Mouse (Mus musculus) heart, embryonic 10.5 days (tissue): ENCODE measurements around the gene Ankrd10. TPM values are rescaled to one million over a fixed set of nuclear protein-coding genes. Genes with fewer than 3 reads are reported as not detected.
A peak's percentile ranks its signal among the peaks of the same experiment; 100 is the strongest.

Experiments
- DNase-seq: peaks from one replicate; pipeline ENCODE4 v3.0.0-alpha.2; 2017; ENCODE audit warnings: low spot score
- H3K27ac ChIP-seq: fragments of 300-500 bp; sonication (generic); 2 replicates; pipeline ENCODE4 v1.5.1; 2016; ENCODE audit warnings: mild to moderate bottlenecking
- H3K27me3 ChIP-seq: fragments of 300-500 bp; sonication (generic); 2 replicates; pipeline ENCODE4 v1.6.1; 2016; ENCODE audit warnings: mild to moderate bottlenecking; ENCODE audit not compliant: poor library complexity, insufficient read depth, severe bottlenecking
- H3K36me3 ChIP-seq: fragments of 300-500 bp; sonication (generic); 2 replicates; pipeline ENCODE4 v1.6.1; 2016; ENCODE audit warnings: mild to moderate bottlenecking, moderate library complexity
- H3K4me1 ChIP-seq: fragments of 300-500 bp; sonication (generic); 2 replicates; pipeline ENCODE4 v1.6.1; 2016; ENCODE audit warnings: mild to moderate bottlenecking
- H3K4me3 ChIP-seq: fragments of 300-500 bp; sonication (generic); 2 replicates; pipeline ENCODE4 v1.5.1; 2016; ENCODE audit warnings: mild to moderate bottlenecking, moderate library complexity
- H3K9me3 ChIP-seq: fragments of 300-500 bp; sonication (generic); 2 replicates; pipeline ENCODE4 v1.6.1; 2016; ENCODE audit warnings: mild to moderate bottlenecking, moderate library complexity
- WGBS: fragments of 180-500 bp; shearing (Covaris S2); methylation state at CpG from one replicate; pipeline ENCODE4 v1.1.7; 2016; 5-methylcytosine and 5-hydroxymethylcytosine counted together
- polyA plus RNA-seq: library from polyadenylated mRNA; unstranded; fragments of >200 nt; fragmentation: Nextera tagmentation; extraction: Ambion mirVana; gene quantifications from 2 replicates; pipeline ENCODE4 v1.2.1, GENCODE M21; 2016

Ankrd10 gene
- polyA plus RNA-seq, 1 experiment from 2014 or later: 91.2 TPM

GRCm38 (mm10) chr8:11600301-11600951, 35.1 kb downstream of the Ankrd10 start:
- H3K4me3 ChIP-seq: no peak overlapping the region
- no peaks in the 10 kb centered on the region for H3K4me1 ChIP-seq
- H3K9me3 ChIP-seq: peaks cover 4% of the 10 kb centered on the region; the same call in 1 of the 2 replicates
- no peaks in the 10 kb centered on the region for H3K27me3 ChIP-seq
- no peak for DNase-seq
- H3K27ac ChIP-seq: no peak overlapping the region
- peaks cover 4% of the 10 kb centered on the region for H3K36me3 ChIP-seq
- WGBS: 84% methylated on average over 5 of the region's 5 CpGs

GRCm38 (mm10) chr8:11593222-11593884, 42.2 kb downstream of the Ankrd10 start:
- Histone ChIP-seq H3K36me3 (no peaks in the 10 kb centered on the region), H3K4me3 (no peak overlapping the region), H3K27ac (peak overlapping the region; percentile 67; the same call in 1 of the 2 replicates), H3K9me3 (peaks cover 4% of the 10 kb centered on the region; the same call in 1 of the 2 replicates), H3K27me3 (no peaks in the 10 kb centered on the region), H3K4me1 (peaks cover 21% of the 10 kb centered on the region)
- WGBS: 58% methylated on average over 12 of the region's 12 CpGs
- no peak for DNase-seq

- peaks cover 2% of the 10 kb centered on the region; the same call in 1 of the 2 replicates for H3K9me3 ChIP-seq
- no peaks in the 10 kb centered on the region for H3K36me3 ChIP-seq
- DNase-seq: no peak
- H3K27me3 ChIP-seq: no peaks in the 10 kb centered on the region
- peaks cover 21% of the 10 kb centered on the region for H3K4me1 ChIP-seq
- 0 out of 2 replicates have a peak overlapping the region, but pooled peaks have one; percentile 29 for H3K27ac ChIP-seq
- peak overlapping the region; percentile 3; the same call in 1 of the 2 replicates for H3K4me3 ChIP-seq
- WGBS: 35% methylated on average over 13 of the region's 13 CpGs
Measured at GRCm38 (mm10) chr8:11592296-11592695, 43.3 kb downstream of the Ankrd10 start.

- WGBS: 82% methylated on average over 4 of the region's 4 CpGs
- Histone ChIP-seq H3K27me3 (no peaks in the 10 kb centered on the region), H3K9me3 (no peaks in the 10 kb centered on the region), H3K36me3 (no peaks in the 10 kb centered on the region), H3K4me3 (no peak overlapping the region), H3K27ac (no peak overlapping the region), H3K4me1 (peaks cover 21% of the 10 kb centered on the region)
- DNase-seq: no peak
Measured at GRCm38 (mm10) chr8:11591837-11592236, 43.7 kb downstream of the Ankrd10 start.

DNA sequence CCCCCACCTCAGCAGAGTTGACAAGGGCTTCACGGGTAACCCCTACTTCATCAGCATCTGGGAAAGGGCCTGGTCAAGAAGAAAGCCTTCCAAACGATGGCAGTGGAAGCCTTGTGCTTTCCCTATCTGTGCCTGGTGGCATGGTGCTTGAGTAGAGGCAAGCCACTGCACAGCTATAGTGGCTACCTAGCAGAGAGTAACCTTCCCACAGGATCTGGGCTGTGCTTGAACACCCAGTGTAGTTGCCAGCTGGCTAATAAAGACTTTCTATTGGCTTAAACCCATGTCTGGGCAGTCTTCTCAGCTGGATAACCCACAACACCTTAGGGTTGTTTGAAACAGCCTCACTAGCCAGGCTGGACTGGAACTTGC, 49.2 kb downstream of the Ankrd10 start:
- WGBS: 56% methylated on average over 2 of the region's 2 CpGs
- H3K27ac ChIP-seq: 0 out of 2 replicates have a peak overlapping the region, but pooled peaks have one; percentile 37

DNA sequence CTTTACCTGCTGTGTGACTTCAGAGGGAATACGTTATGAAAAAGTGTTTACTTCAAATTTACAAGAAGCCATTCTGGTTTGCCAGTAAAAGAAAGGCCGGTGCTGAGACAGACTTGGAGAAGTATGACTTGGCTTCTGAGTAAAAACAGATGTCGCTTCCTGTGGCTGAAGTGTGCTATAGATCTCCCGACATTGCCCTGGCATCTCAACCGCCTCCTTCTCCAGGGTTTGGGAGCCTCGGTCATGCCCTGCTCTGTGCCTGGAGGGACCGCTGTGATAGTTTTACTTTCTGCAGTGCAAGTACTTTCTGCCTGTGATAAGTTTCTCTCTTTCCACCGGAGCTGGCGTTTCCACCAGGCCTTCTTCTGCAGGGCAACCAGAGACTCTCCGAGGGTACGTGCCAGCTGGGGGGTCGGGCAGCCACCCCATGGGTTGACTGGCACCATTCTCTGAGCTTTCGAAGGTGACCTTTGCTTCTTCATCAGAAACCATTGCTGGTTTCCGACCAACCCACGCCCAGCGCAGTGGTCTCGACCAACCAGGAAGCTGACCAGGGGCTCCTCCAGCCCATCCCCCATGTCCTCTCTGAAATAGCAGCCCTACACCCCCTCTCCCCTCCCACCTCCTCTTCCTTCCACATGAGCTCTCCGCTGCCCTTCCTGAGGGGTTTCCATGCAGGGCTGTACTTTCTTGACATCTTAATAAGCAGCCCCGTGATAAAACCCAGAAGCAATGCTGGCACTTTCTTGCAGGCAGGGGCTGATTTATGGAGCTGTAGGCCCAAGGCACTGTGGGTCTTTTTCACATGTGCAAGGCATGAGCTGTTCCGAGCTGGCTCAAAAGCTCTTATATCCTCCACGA, 49.8 kb downstream of the Ankrd10 start:
- no peak overlapping the region for H3K4me3 ChIP-seq

More for the DNA sequence above, 49.2 kb downstream of the Ankrd10 start:
- H3K36me3 ChIP-seq: no peaks in the 10 kb centered on the region
- no peak for DNase-seq
- no peaks in the 10 kb centered on the region; the same call in 1 of the 2 replicates for H3K9me3 ChIP-seq
- no peak overlapping the region for H3K4me3 ChIP-seq
- no peaks in the 10 kb centered on the region for H3K27me3 ChIP-seq
- peaks cover 12% of the 10 kb centered on the region; the same call in 1 of the 2 replicates for H3K4me1 ChIP-seq

DNA sequence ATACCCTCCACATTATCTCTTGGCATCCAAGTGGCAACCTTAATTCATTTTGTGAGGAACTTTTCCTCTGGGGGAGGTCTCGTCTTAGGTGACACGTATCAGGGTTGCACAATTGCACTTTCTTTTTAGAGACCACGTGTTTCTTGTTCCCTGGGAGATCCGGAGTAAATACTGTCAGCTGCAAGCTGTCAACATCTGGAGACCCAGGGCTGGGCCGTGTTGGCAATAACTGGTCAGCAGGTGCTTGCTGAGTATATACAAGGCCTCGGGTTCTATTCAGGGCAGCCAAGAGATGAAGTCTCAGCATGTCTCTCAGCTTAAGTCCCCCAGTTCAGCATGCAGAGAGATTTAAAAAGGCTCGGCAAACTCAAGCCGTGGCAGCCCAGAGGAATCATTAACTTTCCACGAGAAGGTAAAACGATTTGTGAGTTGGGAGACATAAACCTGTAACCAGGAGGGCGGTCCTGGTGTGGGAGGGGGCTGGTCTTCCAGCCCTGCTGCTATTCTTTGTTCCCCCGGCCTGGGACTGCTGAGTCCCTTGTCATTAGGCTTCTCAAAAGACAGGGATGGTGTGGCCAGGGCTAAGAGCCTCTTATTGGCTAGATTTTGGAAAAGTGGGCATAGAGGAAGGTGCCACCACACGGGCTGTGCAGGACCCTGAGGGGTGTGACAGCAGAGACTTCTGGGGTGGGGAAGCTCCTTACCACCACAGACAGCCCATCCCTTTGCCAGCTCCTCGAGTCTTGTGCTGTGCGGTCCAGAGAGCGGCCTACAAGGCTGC, 59.8 kb downstream of the Ankrd10 start:
- H3K4me1 ChIP-seq: peaks cover 32% of the 10 kb centered on the region
- no peak overlapping the region for H3K4me3 ChIP-seq
- 77% methylated on average over 16 of the region's 16 CpGs for WGBS
- H3K27ac ChIP-seq: peak overlapping the region; percentile 62; the same call in 1 of the 2 replicates
- H3K36me3 ChIP-seq: no peaks in the 10 kb centered on the region
- no peaks in the 10 kb centered on the region for H3K27me3 ChIP-seq
- H3K9me3 ChIP-seq: no peaks in the 10 kb centered on the region
- no peak for DNase-seq

More for the DNA sequence above, 49.8 kb downstream of the Ankrd10 start:
- Histone ChIP-seq H3K4me1 (peaks cover 12% of the 10 kb centered on the region; the same call in 1 of the 2 replicates), H3K9me3 (no peaks in the 10 kb centered on the region; the same call in 1 of the 2 replicates), H3K36me3 (no peaks in the 10 kb centered on the region), H3K27me3 (no peaks in the 10 kb centered on the region), H3K27ac (peak overlapping the region; percentile 37; the same call in 1 of the 2 replicates)
- WGBS: 77% methylated on average over 21 of the region's 21 CpGs
- DNase-seq: no peak

GRCm38 (mm10) chr8:11574911-11575603, 60.5 kb downstream of the Ankrd10 start:
- 55% methylated on average over 9 of the region's 9 CpGs for WGBS
- Histone ChIP-seq H3K9me3 (no peaks in the 10 kb centered on the region), H3K4me1 (peaks cover 32% of the 10 kb centered on the region), H3K4me3 (no peak overlapping the region), H3K27me3 (no peaks in the 10 kb centered on the region), H3K27ac (peak overlapping the region; percentile 31; the same call in 1 of the 2 replicates), H3K36me3 (no peaks in the 10 kb centered on the region)
- no peak for DNase-seq

- H3K4me3 ChIP-seq: no peak overlapping the region
- H3K9me3 ChIP-seq: no peaks in the 10 kb centered on the region
- H3K27me3 ChIP-seq: no peaks in the 10 kb centered on the region
- 76% methylated on average over 6 of the region's 6 CpGs for WGBS
- peaks cover 9% of the 10 kb centered on the region; the same call in 1 of the 2 replicates for H3K36me3 ChIP-seq
- DNase-seq: no peak
- H3K4me1 ChIP-seq: peaks cover 32% of the 10 kb centered on the region
- no peak overlapping the region for H3K27ac ChIP-seq
Measured at GRCm38 (mm10) chr8:11572428-11572827, 63.1 kb downstream of the Ankrd10 start.

DNA sequence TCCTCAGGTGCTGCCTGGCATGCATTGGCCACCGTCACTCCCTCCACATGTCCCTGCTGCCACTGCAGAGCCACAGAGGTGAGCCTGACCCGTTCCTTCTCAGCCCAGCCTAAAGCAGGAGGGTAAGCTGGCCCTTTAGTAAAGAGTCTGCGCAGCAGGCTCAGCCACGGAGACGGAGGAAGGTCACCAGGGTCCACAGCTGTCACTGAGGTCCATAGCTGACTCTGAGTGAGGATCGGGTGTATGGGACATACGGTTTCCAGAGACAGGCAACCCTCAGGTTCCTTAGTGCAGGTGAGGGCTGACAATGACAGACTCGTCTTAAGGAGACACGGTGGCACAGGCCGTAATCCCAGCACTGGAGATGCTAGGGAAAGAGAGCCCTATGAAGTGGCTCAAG, 63.6 kb downstream of the Ankrd10 start:
- no peak overlapping the region for H3K4me3 ChIP-seq
- H3K9me3 ChIP-seq: no peaks in the 10 kb centered on the region
- H3K27ac ChIP-seq: no peak overlapping the region
- no peak for DNase-seq
- peaks cover 32% of the 10 kb centered on the region for H3K4me1 ChIP-seq
- H3K36me3 ChIP-seq: peaks cover 12% of the 10 kb centered on the region; the same call in 1 of the 2 replicates
- WGBS: 84% methylated on average over 10 of the region's 10 CpGs
- H3K27me3 ChIP-seq: no peaks in the 10 kb centered on the region

DNA sequence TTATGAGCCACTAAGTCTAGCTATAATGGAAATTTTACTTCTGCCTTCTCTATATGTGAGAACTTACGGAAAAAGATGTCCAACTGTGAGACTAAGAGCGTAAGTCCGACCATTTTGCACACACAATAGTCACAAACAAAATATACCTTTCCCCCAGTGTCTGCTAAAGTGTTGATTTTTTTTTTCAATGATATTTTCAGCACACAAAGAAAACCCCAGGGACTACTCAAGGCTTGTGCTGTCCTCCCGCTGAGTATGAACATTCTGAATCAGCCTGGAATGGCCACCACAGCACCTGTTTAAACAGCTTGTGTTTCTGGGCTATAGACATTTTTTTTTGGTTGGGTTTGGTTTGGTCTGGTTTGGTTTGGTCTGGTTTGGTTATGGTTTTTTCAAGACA, 64.8 kb downstream of the Ankrd10 start:
- Histone ChIP-seq H3K9me3 (no peaks in the 10 kb centered on the region), H3K36me3 (peaks cover 20% of the 10 kb centered on the region; the same call in 1 of the 2 replicates), H3K27ac (no peak overlapping the region), H3K4me1 (peaks cover 24% of the 10 kb centered on the region), H3K27me3 (no peaks in the 10 kb centered on the region), H3K4me3 (no peak overlapping the region)
- DNase-seq: no peak
- WGBS: 92% methylated on average over 4 of the region's 4 CpGs
